Mouse (Mus musculus) cerebellum, adult 2 months (tissue): Measurements from ENCODE around the gene Zfp655.

Experiments used
- CTCF ChIP-seq: fragments of 200-500 bp; IDR thresholded peaks from 2 replicates; pipeline ENCODE4 v1.5.1; 2011; ENCODE audit warnings: low read depth, mild to moderate bottlenecking, control low read depth, low read length, moderate library complexity, borderline replicate concordance; ENCODE audit not compliant: insufficient read depth
- POLR2A ChIP-seq: fragments of 200-500 bp; IDR thresholded peaks from 2 replicates; pipeline ENCODE4 v1.6.1; 2011; ENCODE audit warnings: low read length, control low read depth, borderline replicate concordance; ENCODE audit not compliant: insufficient read depth

GRCm38 (mm10) chr5:145218206-145218605 is 13.3 kb upstream of the Zfp655 start:
- TF ChIP-seq CTCF (no peak), POLR2A (no peak)
